8 mouse cellular contexts compared by ENCODE assay signal in the genomic region with DNA sequence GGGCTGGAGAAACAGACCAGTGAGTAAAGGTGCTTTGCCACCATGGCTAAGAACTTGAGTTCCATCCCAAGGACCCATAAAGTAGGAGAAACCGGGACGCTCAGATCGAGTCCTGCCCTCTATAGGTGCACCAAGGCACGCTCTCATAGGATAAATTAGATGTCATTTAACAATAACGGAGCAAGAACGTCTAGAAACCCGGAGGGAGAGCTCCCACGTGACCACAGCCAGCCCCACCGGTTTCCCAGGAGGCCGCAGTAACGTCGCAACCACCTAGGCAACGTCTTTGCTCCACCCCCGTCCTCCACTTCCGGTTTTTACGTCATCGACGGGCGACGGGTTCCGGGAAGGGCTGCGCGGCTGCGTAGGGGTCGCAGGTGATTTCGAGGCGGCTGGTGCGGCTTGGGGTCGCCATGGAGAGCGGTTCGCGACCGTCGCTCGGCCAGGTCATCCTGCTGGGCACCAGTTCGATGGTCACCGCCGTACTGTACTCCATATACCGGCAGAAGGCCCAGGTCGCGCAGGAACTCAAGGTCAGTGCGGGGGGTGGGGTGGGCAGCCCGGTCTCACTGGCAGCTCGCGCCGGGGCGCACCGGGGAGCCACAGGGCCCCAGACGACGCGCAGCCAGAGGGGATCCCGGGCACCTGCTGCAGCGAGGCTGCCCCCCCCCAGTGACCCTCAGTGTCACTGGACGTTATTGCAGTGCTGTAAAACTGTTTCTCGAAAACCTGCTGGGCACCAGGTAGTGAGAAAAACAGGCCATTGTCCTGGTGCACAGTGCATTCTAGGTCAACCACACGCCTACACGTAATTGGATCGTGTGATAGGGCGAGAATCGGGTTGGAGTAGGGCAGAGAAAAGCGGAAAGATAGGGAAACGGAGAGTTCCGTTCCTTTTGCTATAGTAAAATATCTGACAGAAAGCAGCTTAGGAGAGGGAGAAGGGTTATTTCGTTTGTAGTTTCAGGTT. TPM values are rescaled to one million over a fixed set of nuclear protein-coding genes. Genes with fewer than 3 reads are reported as not detected.
A peak's percentile ranks its signal among the peaks of the same experiment; 100 is the strongest.
DNase-seq lines count a peak whose midpoint lies in the region; ATAC-seq and TF ChIP-seq lines count a peak whose summit lies in the region.

A gene (plus strand): TSS at position 325 of the 970 bp plus-strand sequence.

- H3K9me3 ChIP-seq in hindbrain, postnatal 0 days (ENCODE audit: low read length): no peaks in the 10 kb centered on the region

- WGBS in hindbrain, postnatal 0 days: 1% methylated on average over 64 of the region's 64 CpGs

- peak within 1 kb of the TSS; percentile 96 for H3K4me3 ChIP-seq in gastrocnemius, adult 2 months
- peak within 1 kb of the TSS; percentile 94 for H3K4me3 ChIP-seq in hindbrain, postnatal 0 days (ENCODE audit: low read length)
- H3K4me3 ChIP-seq in left cerebral cortex, adult 2 months: peak within 1 kb of the TSS; percentile 83

- peak; percentile 98 for DNase-seq in ZHBTc4 (ENCODE audit: low read depth, low spot score)
- DNase-seq in gastrocnemius, adult 2 months: peak; percentile 97
- DNase-seq in hindbrain, postnatal 0 days (ENCODE audit: low spot score): peak; percentile 98
- DNase-seq in left cerebral cortex, adult 2 months (ENCODE audit: extremely low spot score in 1 of 2, low spot score in 2 of 2): peak; percentile 96 to 98
- DNase-seq in right cerebral cortex, adult 2 months (ENCODE audit: low spot score in 2 of 2): peak; percentile 96 to 98
- DNase-seq in urinary bladder, postnatal 14 days (ENCODE audit: low spot score): peak; percentile 96

- H3K4me2 ChIP-seq in hindbrain, postnatal 0 days (ENCODE audit: low read depth, low read length): peak within 1 kb of the TSS; percentile 89

- H3K4me1 ChIP-seq in hindbrain, postnatal 0 days (ENCODE audit: insufficient read depth, low read length): peaks cover 7% of the 10 kb centered on the region; the same call in 1 of the 2 replicates

- H3K36me3 ChIP-seq in hindbrain, postnatal 0 days (ENCODE audit: insufficient read depth, low read length): peaks cover 22% of the 10 kb centered on the region

- TF ChIP-seq CTCF in gastrocnemius, adult 2 months (IDR thresholded peaks at IDR 0.05): 0 out of 2 replicates have a peak, but pooled peaks have one; percentile 3
- TF ChIP-seq CTCF in hindbrain, postnatal 0 days (IDR thresholded peaks at IDR 0.05; ENCODE audit: low read depth): peak; percentile 41
- peak; percentile 32 for TF ChIP-seq CTCF in left cerebral cortex, adult 2 months (IDR thresholded peaks at IDR 0.05)

- intact Hi-C loops in gastrocnemius, adult 2 months (cut with DNase I): no loop called here
- intact Hi-C loops in left cerebral cortex, adult 2 months (cut with DNase I): no loop called here

- peak within 1 kb of the TSS; percentile 88 for H3K9ac ChIP-seq in hindbrain, postnatal 0 days (replicated peaks; ENCODE audit: low read length)

- peak within 1 kb of the TSS; percentile 95 for H3K27ac ChIP-seq in gastrocnemius, adult 2 months
- peak within 1 kb of the TSS; percentile 76; the same call in 1 of the 2 replicates for H3K27ac ChIP-seq in hindbrain, postnatal 0 days
- H3K27ac ChIP-seq in left cerebral cortex, adult 2 months: peak within 1 kb of the TSS; percentile 77

- ATAC-seq in common myeloid progenitor, adult 5-6 weeks (replicated peaks; ENCODE audit: low read depth, poor library complexity, severe bottlenecking): peak; percentile 95
- ATAC-seq in hindbrain, postnatal 0 days: peak; percentile 96
- peak; percentile 99 for ATAC-seq in megakaryocyte, adult 5-6 weeks (ENCODE audit: poor library complexity, severe bottlenecking)

- peaks cover 5% of the 10 kb centered on the region; the same call in 1 of the 2 replicates for H3K27me3 ChIP-seq in hindbrain, postnatal 0 days (ENCODE audit: insufficient read depth, low read length)

RNA-seq across cellular contexts. Expression of the gene that starts here (rescaled TPM):
- 4.7 and 7.3 TPM in 2 replicates for total RNA-seq in common myeloid progenitor, adult 5-6 weeks (2017)
- 10 to 100 TPM; 37.5 to 45.5 TPM for total RNA-seq in gastrocnemius, adult 2 months (2021)
- total RNA-seq in hindbrain, postnatal 0 days (2014; rRNA removed): 36.2 and 39.1 TPM in 2 replicates
- 19.1 and 21.6 TPM in 2 replicates for polyA plus RNA-seq in hindbrain, postnatal 0 days (2015; fragmentation: Nextera tagmentation; extraction: Ambion mirVana)
- 10 to 100 TPM; 63.0 to 65.1 TPM for total RNA-seq in left cerebral cortex, adult 2 months (2021)
- 4.9 and 8.1 TPM in 2 replicates for total RNA-seq in megakaryocyte, adult 5-6 weeks (2015)
- 4.4 and 6.1 TPM in 2 replicates for total RNA-seq in megakaryocyte, adult 5-6 weeks (2017)

Comparison
In these comparisons a context has a peak if more than half of its experiments do, and no peak if none do; other contexts are left out.
1. Peak in every context shown above with its lines: DNase-seq, ATAC-seq, H3K4me3 ChIP-seq and H3K27ac ChIP-seq.